Mouse (Mus musculus): ENCODE results near the gene Lrrc25. TPM values are rescaled to one million over a fixed set of nuclear protein-coding genes. Genes with fewer than 3 reads are reported as not detected.
A peak's percentile ranks its signal among the peaks of the same experiment; 100 is the strongest.

The Lrrc25 gene
- polyA plus RNA-seq, 1 experiment from 2014 or later, result 7.4 TPM

GRCm38 (mm10) chr8:70593173-70593572, 22.8 kb upstream of the Lrrc25 start:
- ATAC-seq (ENCODE audit: insufficient read depth), result no peak
- H3K27me3 ChIP-seq, result no peaks in the 10 kb centered on the region
- H3K36me3 ChIP-seq (replicated peaks), result peaks cover 57% of the 10 kb centered on the region
- no peak overlapping the region for H3K9ac ChIP-seq
- H3K4me1 ChIP-seq (replicated peaks), result peaks cover 64% of the 10 kb centered on the region
- no peak overlapping the region for H3K4me3 ChIP-seq (replicated peaks)
- H3K4me2 ChIP-seq, result peak overlapping the region; percentile 99
- 70% methylated on average over 8 of the region's 8 CpGs for WGBS (ENCODE audit: insufficient replicate concordance)
- H3K9me3 ChIP-seq (replicated peaks), result no peaks in the 10 kb centered on the region
- H3K27ac ChIP-seq (replicated peaks), result peak overlapping the region; percentile 76

GRCm38 (mm10) chr8:70593961-70594609, 21.9 kb upstream of the Lrrc25 start, which contains the start of gene Isyna1:
Gene Isyna1 (plus strand): TSS chr8:70594373.
- Histone ChIP-seq H3K9ac (peak within 1 kb of the TSS; percentile 60), H3K27me3 (no peaks in the 10 kb centered on the region), H3K4me1 (replicated peaks) (peaks cover 73% of the 10 kb centered on the region), H3K4me3 (replicated peaks) (peak within 1 kb of the TSS; percentile 65), H3K9me3 (replicated peaks) (no peaks in the 10 kb centered on the region), H3K4me2 (peak within 1 kb of the TSS; percentile 99), H3K27ac (replicated peaks) (peak within 1 kb of the TSS; percentile 76), H3K36me3 (replicated peaks) (peaks cover 57% of the 10 kb centered on the region)
- ATAC-seq (ENCODE audit: insufficient read depth), result peak; percentile 86
- under 1% methylated on average over 40 of the region's 40 CpGs for WGBS (ENCODE audit: insufficient replicate concordance)

DNA sequence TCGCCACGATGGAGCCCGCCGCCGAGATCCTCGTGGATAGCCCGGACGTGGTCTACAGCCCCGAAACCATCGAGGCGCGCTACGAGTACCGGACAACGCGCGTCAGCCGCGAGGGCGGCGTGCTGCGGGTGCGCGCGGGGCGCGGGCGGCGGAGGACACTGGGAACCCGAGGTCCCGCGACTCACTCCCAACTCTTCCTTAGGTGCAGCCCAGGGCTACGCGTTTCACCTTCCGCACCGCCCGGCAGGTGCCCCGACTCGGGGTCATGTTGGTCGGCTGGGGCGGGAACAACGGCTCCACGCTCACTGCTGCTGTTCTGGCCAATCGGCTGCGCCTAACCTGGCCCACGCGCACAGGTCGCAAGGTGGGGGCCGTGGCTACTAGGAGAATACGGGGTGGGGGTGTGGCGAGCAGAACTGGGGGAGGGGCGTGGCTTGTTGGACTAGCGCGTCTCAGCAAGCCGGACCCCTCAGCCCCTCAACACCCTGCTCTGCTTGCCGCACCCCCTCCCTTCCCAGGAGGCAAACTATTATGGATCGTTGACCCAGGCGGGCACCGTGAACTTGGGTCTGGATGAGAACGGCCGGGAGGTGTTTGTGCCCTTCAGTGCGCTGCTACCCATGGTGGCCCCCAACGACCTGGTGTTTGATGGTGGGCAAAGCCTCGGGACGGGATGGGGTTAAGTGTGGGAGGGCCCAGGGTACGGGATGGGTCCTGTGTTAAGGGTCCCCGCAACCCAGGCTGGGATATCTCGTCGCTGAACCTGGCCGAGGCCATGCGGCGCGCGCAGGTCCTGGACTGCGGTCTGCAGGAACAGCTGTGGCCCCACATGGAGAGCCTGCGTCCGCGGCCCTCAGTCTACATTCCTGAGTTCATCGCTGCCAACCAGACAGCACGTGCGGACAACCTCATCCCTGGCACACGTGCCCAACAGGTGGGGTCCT, 21.1 kb upstream of the Lrrc25 start:
- H3K36me3 ChIP-seq (replicated peaks), result peaks cover 53% of the 10 kb centered on the region
- WGBS (ENCODE audit: insufficient replicate concordance), result 12% methylated on average over 82 of the region's 82 CpGs
- peaks cover 81% of the 10 kb centered on the region for H3K4me1 ChIP-seq (replicated peaks)

GRCm38 (mm10) chr8:70595811-70596210, 20.1 kb upstream of the Lrrc25 start:
- Histone ChIP-seq H3K27me3 (no peaks in the 10 kb centered on the region), H3K4me2 (peak overlapping the region; percentile 99; the same call in 1 of the 2 replicates), H3K9ac (no peak overlapping the region), H3K27ac (replicated peaks) (no peak overlapping the region), H3K4me1 (replicated peaks) (peaks cover 90% of the 10 kb centered on the region), H3K9me3 (replicated peaks) (no peaks in the 10 kb centered on the region), H3K4me3 (replicated peaks) (no peak overlapping the region), H3K36me3 (replicated peaks) (peaks cover 44% of the 10 kb centered on the region)
- no peak for ATAC-seq (ENCODE audit: insufficient read depth)
- WGBS (ENCODE audit: insufficient replicate concordance), result 86% methylated on average over 12 of the region's 12 CpGs

More for the DNA sequence above, 21.1 kb upstream of the Lrrc25 start:
- H3K27ac ChIP-seq (replicated peaks), result peak overlapping the region; percentile 76
- peak overlapping the region; percentile 60 for H3K9ac ChIP-seq
- ATAC-seq (ENCODE audit: insufficient read depth), result peak; percentile 4; the same call in 1 of the 2 replicates
- peak overlapping the region; percentile 99 for H3K4me2 ChIP-seq
- no peaks in the 10 kb centered on the region for H3K27me3 ChIP-seq
- H3K4me3 ChIP-seq (replicated peaks), result peak overlapping the region; percentile 65
- no peaks in the 10 kb centered on the region for H3K9me3 ChIP-seq (replicated peaks)

- no peak for ATAC-seq (ENCODE audit: insufficient read depth)
- Histone ChIP-seq H3K27ac (replicated peaks) (no peak overlapping the region), H3K27me3 (no peaks in the 10 kb centered on the region), H3K4me2 (no peak overlapping the region; the same call in 1 of the 2 replicates), H3K9me3 (replicated peaks) (no peaks in the 10 kb centered on the region), H3K9ac (no peak overlapping the region), H3K4me1 (replicated peaks) (peaks cover 94% of the 10 kb centered on the region), H3K36me3 (replicated peaks) (peaks cover 41% of the 10 kb centered on the region), H3K4me3 (replicated peaks) (no peak overlapping the region)
- WGBS (ENCODE audit: insufficient replicate concordance), result 85% methylated on average over 18 of the region's 18 CpGs
Measured at GRCm38 (mm10) chr8:70596216-70596615, 19.7 kb upstream of the Lrrc25 start.

- no peaks in the 10 kb centered on the region for H3K27me3 ChIP-seq
- WGBS (ENCODE audit: insufficient replicate concordance), result 80% methylated on average over 17 of the region's 17 CpGs
- no peak for ATAC-seq (ENCODE audit: insufficient read depth)
- no peak overlapping the region for H3K9ac ChIP-seq
- no peaks in the 10 kb centered on the region for H3K9me3 ChIP-seq (replicated peaks)
- no peak overlapping the region for H3K4me2 ChIP-seq
- no peak overlapping the region for H3K27ac ChIP-seq (replicated peaks)
- peaks cover 98% of the 10 kb centered on the region for H3K4me1 ChIP-seq (replicated peaks)
- no peak overlapping the region for H3K4me3 ChIP-seq (replicated peaks)
- peaks cover 34% of the 10 kb centered on the region for H3K36me3 ChIP-seq (replicated peaks)
Measured at GRCm38 (mm10) chr8:70596775-70597416, 19.1 kb upstream of the Lrrc25 start.

GRCm38 (mm10) chr8:70597417-70598272, 18.3 kb upstream of the Lrrc25 start:
- H3K36me3 ChIP-seq (replicated peaks), result peaks cover 32% of the 10 kb centered on the region
- H3K9me3 ChIP-seq (replicated peaks), result no peaks in the 10 kb centered on the region
- no peak overlapping the region for H3K9ac ChIP-seq
- no peaks in the 10 kb centered on the region for H3K27me3 ChIP-seq
- WGBS (ENCODE audit: insufficient replicate concordance), result 65% methylated on average over 67 of the region's 68 CpGs
- peaks cover 97% of the 10 kb centered on the region for H3K4me1 ChIP-seq (replicated peaks)
- H3K27ac ChIP-seq (replicated peaks), result no peak overlapping the region
- peak overlapping the region; percentile 61 for H3K4me2 ChIP-seq
- no peak for ATAC-seq (ENCODE audit: insufficient read depth)
- H3K4me3 ChIP-seq (replicated peaks), result peak overlapping the region; percentile 32

DNA sequence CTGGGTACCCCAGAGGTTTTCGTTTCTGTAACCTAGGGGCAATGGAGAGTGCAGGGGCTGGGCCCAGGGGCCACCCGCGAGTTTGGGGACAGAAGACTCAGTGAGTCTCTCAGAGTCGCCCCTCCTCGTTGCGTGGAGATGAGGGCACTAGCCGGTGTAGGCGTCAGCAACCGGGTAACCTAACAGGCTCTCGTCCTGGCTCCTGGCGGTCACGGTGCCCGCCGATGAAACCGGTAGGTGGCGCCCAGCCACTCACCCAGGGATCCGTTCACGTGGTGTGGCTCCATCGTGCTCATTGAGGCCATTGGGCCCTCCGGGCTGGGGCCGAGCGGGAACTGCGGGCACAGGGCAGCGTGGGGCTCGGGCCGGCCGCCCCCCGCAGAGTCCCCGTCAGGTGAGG, 17.7 kb upstream of the Lrrc25 start:
- Histone ChIP-seq H3K4me1 (replicated peaks) (peaks cover 93% of the 10 kb centered on the region), H3K36me3 (replicated peaks) (peaks cover 37% of the 10 kb centered on the region), H3K4me2 (peak overlapping the region; percentile 61), H3K27ac (replicated peaks) (no peak overlapping the region), H3K4me3 (replicated peaks) (peak overlapping the region; percentile 32), H3K9ac (no peak overlapping the region), H3K9me3 (replicated peaks) (no peaks in the 10 kb centered on the region), H3K27me3 (no peaks in the 10 kb centered on the region)
- 36% methylated on average over 29 of the region's 29 CpGs for WGBS (ENCODE audit: insufficient replicate concordance)
- ATAC-seq (ENCODE audit: insufficient read depth), result no peak

DNA sequence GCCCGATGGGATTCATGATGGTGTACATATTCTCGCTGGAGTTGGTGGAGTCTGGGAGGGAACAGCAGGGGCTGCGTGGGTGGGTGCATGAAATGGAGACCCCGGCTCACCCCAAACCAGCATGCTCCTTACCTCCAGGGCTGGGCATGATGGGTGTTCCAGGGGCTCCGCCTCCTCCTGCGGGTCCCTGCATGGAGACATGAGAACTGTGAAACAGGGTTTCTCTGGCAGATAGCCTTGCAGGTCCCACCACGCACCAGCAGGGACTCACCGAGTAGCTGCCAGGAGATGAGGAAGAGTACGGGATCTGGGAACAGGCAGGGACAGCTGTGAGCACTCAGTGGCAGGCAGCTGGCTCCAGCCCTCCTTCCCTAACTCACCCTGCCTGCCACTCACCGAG, 17.2 kb upstream of the Lrrc25 start:
- Histone ChIP-seq H3K9ac (no peak overlapping the region), H3K27ac (replicated peaks) (no peak overlapping the region), H3K9me3 (replicated peaks) (no peaks in the 10 kb centered on the region), H3K4me3 (replicated peaks) (0 out of 2 replicates have a peak overlapping the region, but pooled peaks have one; percentile 32), H3K27me3 (no peaks in the 10 kb centered on the region), H3K36me3 (replicated peaks) (peaks cover 37% of the 10 kb centered on the region), H3K4me2 (peak overlapping the region; percentile 61), H3K4me1 (replicated peaks) (peaks cover 90% of the 10 kb centered on the region)
- no peak for ATAC-seq (ENCODE audit: insufficient read depth)
- 59% methylated on average over 10 of the region's 10 CpGs for WGBS (ENCODE audit: insufficient replicate concordance)

GRCm38 (mm10) chr8:70599507-70600290, 16.3 kb upstream of the Lrrc25 start:
- ATAC-seq (ENCODE audit: insufficient read depth), result no peak
- 78% methylated on average over 12 of the region's 12 CpGs for WGBS (ENCODE audit: insufficient replicate concordance)
- Histone ChIP-seq H3K9me3 (replicated peaks) (no peaks in the 10 kb centered on the region), H3K27me3 (no peaks in the 10 kb centered on the region), H3K27ac (replicated peaks) (no peak overlapping the region), H3K9ac (no peak overlapping the region), H3K4me2 (no peak overlapping the region), H3K4me3 (replicated peaks) (no peak overlapping the region), H3K4me1 (replicated peaks) (peaks cover 88% of the 10 kb centered on the region), H3K36me3 (replicated peaks) (peaks cover 37% of the 10 kb centered on the region)
